Mouse (Mus musculus) embryonic facial prominence, embryonic 11.5 days (tissue): ENCODE data around the gene Grb2. TPM values are rescaled to one million over a fixed set of nuclear protein-coding genes. Genes with fewer than 3 reads are reported as not detected.
A peak's percentile ranks its signal among the peaks of the same experiment; 100 is the strongest.

Experiments
- ATAC-seq: fragments of 200-750 bp; cut with Nextera tagmentation; replicated peaks from 2 replicates; pipeline ENCODE4 v1.8.0; 2017; ENCODE audit warnings: low read depth; ENCODE audit not compliant: insufficient number of reproducible peaks, low FRiP score, low TSS enrichment
- DNase-seq: peaks from one replicate; pipeline ENCODE4 v3.0.0-alpha.2; 2015; ENCODE audit warnings: low spot score
- H3K27ac ChIP-seq: fragments of 300-500 bp; sonication (generic); replicated peaks from 2 replicates; pipeline ENCODE4 v1.5.1; 2014; ENCODE audit warnings: mild to moderate bottlenecking, low read depth, low read length, control low read depth
- H3K27me3 ChIP-seq: fragments of 300-500 bp; sonication (generic); 2 replicates; pipeline ENCODE4 v1.6.1; 2014; ENCODE audit warnings: mild to moderate bottlenecking, low read length, moderate library complexity, mixed read lengths; ENCODE audit not compliant: control insufficient read depth, insufficient read depth
- H3K36me3 ChIP-seq: fragments of 300-500 bp; sonication (generic); replicated peaks from 2 replicates; pipeline ENCODE4 v1.6.1; 2014; ENCODE audit warnings: low read depth, mild to moderate bottlenecking, low read length, moderate library complexity, mixed read lengths; ENCODE audit not compliant: control insufficient read depth, insufficient read depth
- H3K4me1 ChIP-seq: fragments of 300-500 bp; sonication (generic); 2 replicates; pipeline ENCODE4 v1.6.1; 2014; ENCODE audit warnings: low read length, mixed read lengths; ENCODE audit not compliant: control insufficient read depth, insufficient read depth
- H3K4me2 ChIP-seq: fragments of 300-500 bp; sonication (generic); 2 replicates; pipeline ENCODE4 v1.6.1; 2014; ENCODE audit warnings: low read depth, mild to moderate bottlenecking, control low read depth, low read length, moderate library complexity
- H3K4me3 ChIP-seq: fragments of 300-500 bp; sonication (generic); 2 replicates; pipeline ENCODE4 v1.5.1; 2014; ENCODE audit warnings: low read depth, low read length, control low read depth
- H3K9ac ChIP-seq: fragments of 300-500 bp; sonication (generic); replicated peaks from 2 replicates; pipeline ENCODE4 v1.6.1; 2014; ENCODE audit warnings: mild to moderate bottlenecking, control low read depth, low read length
- H3K9me3 ChIP-seq: fragments of 300-500 bp; sonication (generic); replicated peaks from 2 replicates; pipeline ENCODE4 v1.6.1; 2016; ENCODE audit warnings: mild to moderate bottlenecking, low read length, inconsistent platforms, mixed read lengths; ENCODE audit not compliant: control insufficient read depth
- WGBS: fragments of 180-500 bp; shearing (Covaris S2); extraction: QIAGEN DNeasy Blood & Tissue Kit; methylation state at CpG from one replicate; pipeline ENCODE4 v1.1.7; 2014; 5-methylcytosine and 5-hydroxymethylcytosine counted together
- polyA plus RNA-seq: library from polyadenylated mRNA; unstranded; fragments of >200 nt; fragmentation: Nextera tagmentation; extraction: Ambion mirVana; gene quantifications from 2 replicates; pipeline ENCODE4 v1.2.1, GENCODE M21; 2014

Gene Grb2
- polyA plus RNA-seq, 1 experiment from 2014 or later: 61.8 TPM

DNA sequence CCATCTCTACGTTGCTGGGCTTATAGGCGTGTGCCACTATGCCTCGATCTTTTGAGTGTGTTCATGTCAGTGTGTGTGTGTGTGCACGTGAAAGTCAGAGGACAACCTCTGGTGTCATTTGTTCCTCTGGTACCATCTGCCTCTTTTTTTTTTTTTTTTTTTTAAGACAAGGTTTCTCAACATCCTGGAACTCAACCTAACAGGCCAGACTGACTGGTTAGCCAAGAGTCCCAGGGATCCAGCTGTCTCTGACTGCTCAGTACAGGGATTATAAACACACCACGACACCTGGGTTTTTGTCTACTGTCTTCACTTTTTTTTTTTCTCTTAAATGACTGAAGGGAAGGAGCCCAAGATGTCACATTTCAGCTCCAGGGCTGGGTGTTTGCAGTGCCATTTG is 36.0 kb upstream of the Grb2 start:
- WGBS: 88% methylated on average over 5 of the region's 5 CpGs
- Histone ChIP-seq H3K27ac (no peak overlapping the region), H3K27me3 (no peaks in the 10 kb centered on the region), H3K9ac (no peak overlapping the region), H3K4me2 (no peak overlapping the region), H3K36me3 (no peaks in the 10 kb centered on the region), H3K4me1 (no peaks in the 10 kb centered on the region), H3K9me3 (no peaks in the 10 kb centered on the region), H3K4me3 (no peak overlapping the region)
- ATAC-seq (no peak), DNase-seq (no peak)

GRCm38 (mm10) chr11:115742926-115743325 is 34.5 kb upstream of the Grb2 start:
- H3K9ac ChIP-seq: no peak overlapping the region
- H3K27me3 ChIP-seq: no peaks in the 10 kb centered on the region
- no peak overlapping the region for H3K4me2 ChIP-seq
- no peaks in the 10 kb centered on the region for H3K4me1 ChIP-seq
- H3K4me3 ChIP-seq: no peak overlapping the region
- ATAC-seq: no peak
- no peaks in the 10 kb centered on the region for H3K36me3 ChIP-seq
- H3K9me3 ChIP-seq: no peaks in the 10 kb centered on the region
- DNase-seq: no peak
- no peak overlapping the region for H3K27ac ChIP-seq
- WGBS: 88% methylated on average over 9 of the region's 9 CpGs

DNA sequence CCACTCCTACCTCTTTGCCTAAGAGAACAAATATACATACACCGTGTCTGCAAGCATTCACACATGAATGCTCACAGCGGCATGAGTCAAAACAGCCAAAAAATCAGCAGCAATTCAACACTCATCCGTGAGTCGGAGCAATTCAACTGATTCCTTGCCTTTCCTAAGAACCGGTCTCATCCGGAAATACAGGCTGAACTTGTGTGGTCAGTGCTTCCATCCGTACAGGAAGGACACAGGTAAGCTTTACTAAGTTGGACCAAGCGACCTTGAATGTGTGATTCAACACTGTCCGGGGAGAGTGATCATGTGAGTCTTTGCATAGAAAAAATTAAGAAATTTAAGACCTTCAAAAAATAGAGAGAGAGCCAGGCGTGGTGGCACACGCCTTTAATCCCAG is 32.7 kb upstream of the Grb2 start:
- Histone ChIP-seq H3K9ac (no peak overlapping the region), H3K27ac (no peak overlapping the region), H3K9me3 (no peaks in the 10 kb centered on the region), H3K36me3 (no peaks in the 10 kb centered on the region), H3K4me1 (no peaks in the 10 kb centered on the region), H3K27me3 (no peaks in the 10 kb centered on the region), H3K4me3 (no peak overlapping the region), H3K4me2 (no peak overlapping the region)
- DNase-seq (no peak), ATAC-seq (no peak)
- WGBS: 87% methylated on average over 11 of the region's 11 CpGs

- DNase-seq: peak; percentile 10
- 67% methylated on average over 13 of the region's 13 CpGs for WGBS
Observed at GRCm38 (mm10) chr11:115738275-115738885, 30.0 kb upstream of the Grb2 start.

DNA sequence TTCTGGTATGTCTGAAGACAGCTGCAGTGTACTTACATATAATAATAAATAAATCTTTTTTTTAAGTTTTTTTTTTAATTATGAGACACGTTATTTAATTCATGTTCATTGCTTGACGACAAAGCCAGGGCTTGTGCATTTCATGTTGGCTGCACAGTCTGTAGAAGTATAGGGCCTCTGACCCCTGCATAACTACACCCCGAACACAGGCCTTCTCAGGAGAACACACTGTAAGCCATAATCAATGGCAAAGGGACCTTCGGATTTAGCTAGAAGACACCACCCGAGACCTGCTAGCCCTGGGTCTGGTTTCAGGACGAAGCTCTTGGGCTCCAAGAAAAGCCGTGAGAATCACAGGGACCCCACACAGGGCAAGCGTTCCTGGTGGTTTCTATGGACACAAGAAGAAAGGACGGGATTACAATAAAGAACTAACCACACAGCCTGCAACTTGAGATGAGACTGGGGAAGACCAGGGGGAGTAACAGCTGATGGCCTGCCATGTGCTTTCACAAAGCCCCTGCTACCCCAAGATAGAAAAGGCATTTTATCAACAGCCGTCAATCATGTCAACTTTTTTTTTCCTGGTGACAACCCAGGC is 29.3 kb upstream of the Grb2 start:
- Histone ChIP-seq H3K9ac (no peak overlapping the region), H3K4me2 (no peak overlapping the region), H3K27ac (no peak overlapping the region), H3K4me3 (no peak overlapping the region), H3K36me3 (no peaks in the 10 kb centered on the region), H3K4me1 (no peaks in the 10 kb centered on the region), H3K9me3 (no peaks in the 10 kb centered on the region), H3K27me3 (no peaks in the 10 kb centered on the region)
- ATAC-seq (peak; percentile 52; the same call in 1 of the 2 replicates), DNase-seq (peak; percentile 21)
- 61% methylated on average over 10 of the region's 10 CpGs for WGBS

More at GRCm38 (mm10) chr11:115738275-115738885, 30.0 kb upstream of the Grb2 start:
- Histone ChIP-seq H3K9me3 (no peaks in the 10 kb centered on the region), H3K27ac (no peak overlapping the region), H3K4me2 (no peak overlapping the region), H3K27me3 (no peaks in the 10 kb centered on the region), H3K9ac (no peak overlapping the region), H3K4me3 (no peak overlapping the region), H3K36me3 (no peaks in the 10 kb centered on the region), H3K4me1 (no peaks in the 10 kb centered on the region)
- no peak for ATAC-seq

- Histone ChIP-seq H3K4me2 (no peak overlapping the region), H3K27me3 (no peaks in the 10 kb centered on the region), H3K9me3 (no peaks in the 10 kb centered on the region), H3K27ac (no peak overlapping the region), H3K4me3 (no peak overlapping the region), H3K9ac (0 out of 2 replicates have a peak overlapping the region, but pooled peaks have one; percentile 9), H3K4me1 (no peaks in the 10 kb centered on the region), H3K36me3 (no peaks in the 10 kb centered on the region)
- DNase-seq: no peak
- no peak for ATAC-seq
- 66% methylated on average over 11 of the region's 11 CpGs for WGBS
Observed at GRCm38 (mm10) chr11:115734041-115734686, 25.8 kb upstream of the Grb2 start.

DNA sequence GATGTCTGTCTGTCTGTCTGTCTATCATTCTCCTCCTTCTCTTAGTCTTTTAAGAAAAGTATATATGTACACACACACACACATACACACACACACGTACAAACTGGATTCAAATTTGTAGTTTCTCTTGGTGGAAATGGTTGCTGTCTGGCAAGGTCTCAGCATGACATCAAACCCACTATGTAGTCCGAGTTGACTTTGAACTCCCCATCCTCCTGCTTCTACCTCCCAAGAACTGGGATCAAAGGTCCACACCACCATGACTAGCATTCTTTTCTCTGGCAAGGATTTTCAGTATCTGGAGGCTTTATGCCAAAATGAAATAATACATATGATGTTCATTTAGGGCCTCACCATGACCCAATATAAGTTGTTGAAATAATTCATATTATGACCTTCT is 14.8 kb upstream of the Grb2 start:
- DNase-seq (no peak), ATAC-seq (no peak)
- H3K9me3 ChIP-seq: no peaks in the 10 kb centered on the region
- H3K27me3 ChIP-seq: no peaks in the 10 kb centered on the region
- no peak overlapping the region for H3K4me2 ChIP-seq
- no peak overlapping the region for H3K27ac ChIP-seq
- no peaks in the 10 kb centered on the region for H3K36me3 ChIP-seq
- no peak overlapping the region for H3K4me3 ChIP-seq
- no peak overlapping the region for H3K9ac ChIP-seq
- WGBS: 84% methylated on average over 2 of the region's 2 CpGs
- no peaks in the 10 kb centered on the region for H3K4me1 ChIP-seq

- no peak overlapping the region for H3K4me3 ChIP-seq
- H3K27ac ChIP-seq: no peak overlapping the region
- DNase-seq: peak; percentile 84
- H3K9ac ChIP-seq: no peak overlapping the region; the same call in 1 of the 2 replicates
- 14% methylated on average over 14 of the region's 14 CpGs for WGBS
- no peak; the same call in 1 of the 2 replicates for ATAC-seq
- no peak overlapping the region for H3K4me2 ChIP-seq
- no peaks in the 10 kb centered on the region for H3K27me3 ChIP-seq
- no peaks in the 10 kb centered on the region for H3K9me3 ChIP-seq
- no peaks in the 10 kb centered on the region for H3K4me1 ChIP-seq
- no peaks in the 10 kb centered on the region for H3K36me3 ChIP-seq
Observed at GRCm38 (mm10) chr11:115722638-115723037, 14.2 kb upstream of the Grb2 start.
